Mouse (Mus musculus): ENCODE data around the gene Zc3hav1.
"Not testable (repeated sequence)": the region's sequence is repeated elsewhere in the genome, so short reads cannot be mapped to it uniquely, and the experiment has no call there.

Zc3hav1 gene

DNA sequence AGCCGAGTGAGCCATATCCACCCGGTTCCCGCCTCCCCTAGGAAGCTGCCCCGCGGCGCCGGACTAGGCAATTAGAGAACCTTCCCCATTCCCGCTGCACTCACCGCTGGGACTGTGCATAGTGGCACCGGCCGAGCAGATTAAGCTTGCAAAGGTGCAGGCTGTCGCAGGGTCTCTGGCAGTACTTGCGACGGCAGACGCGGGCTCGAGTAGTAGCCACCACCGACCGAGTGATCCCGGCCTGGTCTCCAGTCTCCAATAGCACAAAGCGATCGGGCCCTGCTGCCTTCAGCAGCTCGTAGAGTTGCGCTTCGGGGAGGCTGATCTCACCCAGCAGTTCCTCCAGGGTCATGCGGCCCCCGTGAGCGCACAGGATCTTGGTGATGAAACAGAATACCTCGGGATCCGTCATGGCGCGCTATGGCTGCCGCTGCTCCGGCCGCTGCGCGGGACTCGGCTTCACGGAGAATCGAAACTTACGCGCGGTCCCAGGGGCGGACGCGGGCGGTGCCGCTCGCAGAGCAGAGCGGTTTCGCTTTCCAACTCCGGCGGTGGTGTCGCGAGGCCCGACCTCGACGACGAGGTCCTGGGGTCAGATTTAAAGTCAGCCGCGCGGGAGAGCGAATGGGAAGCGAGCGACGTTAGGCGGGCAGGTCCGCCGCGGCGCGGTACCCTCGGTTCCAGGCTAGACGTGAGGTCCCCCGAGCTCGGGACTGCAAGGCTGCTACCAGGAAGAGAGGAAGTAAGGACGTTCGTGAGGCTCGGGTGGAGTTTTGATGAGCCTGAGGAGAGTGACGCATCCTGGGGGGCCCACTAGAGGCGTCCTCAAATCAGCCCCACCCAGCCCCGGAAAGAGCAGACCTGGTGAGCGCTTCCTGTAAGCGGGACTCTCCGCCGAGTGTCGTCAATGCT lies at the start of gene Zc3hav1:
Gene Zc3hav1, minus strand, starts transcription at position 793 of the 912 bp plus-strand sequence.
- peak; percentile 89 to 91 for DNase-seq (ENCODE audit: low spot score in 2 of 2)

DNA sequence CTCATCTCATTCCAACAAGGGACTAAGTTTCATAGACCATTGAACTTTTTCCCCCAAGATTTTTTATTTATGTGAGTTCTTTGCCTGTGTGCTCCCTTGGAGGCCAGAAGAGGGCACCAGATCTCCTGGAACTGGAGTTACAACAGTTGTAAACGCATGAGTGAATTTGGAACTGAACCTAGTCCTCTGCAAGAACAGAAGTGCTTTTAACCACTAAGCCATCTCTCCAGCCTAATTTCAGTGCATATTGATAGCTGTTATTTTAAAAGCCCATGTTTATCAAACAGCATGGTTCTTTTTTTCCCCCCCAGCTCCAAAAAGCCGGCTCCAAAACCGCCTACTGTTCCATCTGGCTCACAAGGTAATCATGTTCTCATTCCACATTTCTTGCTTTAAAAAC lies 35.3 kb upstream of the Zc3hav1 start:
- peak in 1 of 2 experiments; percentile 52 for DNase-seq (ENCODE audit: low spot score in 2 of 2)

DNA sequence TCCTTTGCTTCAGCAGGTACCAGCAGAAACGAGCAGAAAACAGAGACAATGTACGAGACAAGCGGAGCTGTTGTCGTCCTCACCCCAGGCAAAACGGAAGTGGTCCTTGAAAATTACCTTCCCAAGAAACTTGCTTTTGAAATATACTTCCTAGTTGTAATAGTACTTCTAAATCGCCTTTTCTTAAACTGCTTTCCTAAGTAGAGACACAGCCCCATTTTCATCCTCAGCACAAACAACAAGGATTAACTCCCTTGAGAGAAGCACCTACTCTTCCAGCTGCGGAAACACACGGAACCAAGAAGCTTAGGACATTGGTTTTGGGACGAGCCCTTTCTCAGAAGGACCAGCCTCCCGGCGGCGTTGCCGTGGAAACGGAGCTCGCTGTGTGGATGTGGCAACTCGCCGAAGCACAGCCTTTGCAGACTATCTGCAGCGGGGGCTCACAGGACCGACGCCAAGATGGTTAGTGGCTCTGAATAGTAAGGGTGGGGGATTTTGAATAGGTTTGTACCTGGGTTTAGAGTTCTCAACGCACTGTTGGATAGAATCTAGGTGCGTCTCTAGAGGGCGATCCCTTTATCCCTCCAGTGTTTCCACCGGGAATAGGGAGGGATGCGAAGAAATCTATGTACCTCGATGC lies 26.8 kb upstream of the Zc3hav1 start, which contains the start of gene Ttc26:
Gene Ttc26, plus strand, starts transcription at position 341 of the 643 bp plus-strand sequence.
- DNase-seq (ENCODE audit: low spot score in 2 of 2) = peak; percentile 83 to 89

DNA sequence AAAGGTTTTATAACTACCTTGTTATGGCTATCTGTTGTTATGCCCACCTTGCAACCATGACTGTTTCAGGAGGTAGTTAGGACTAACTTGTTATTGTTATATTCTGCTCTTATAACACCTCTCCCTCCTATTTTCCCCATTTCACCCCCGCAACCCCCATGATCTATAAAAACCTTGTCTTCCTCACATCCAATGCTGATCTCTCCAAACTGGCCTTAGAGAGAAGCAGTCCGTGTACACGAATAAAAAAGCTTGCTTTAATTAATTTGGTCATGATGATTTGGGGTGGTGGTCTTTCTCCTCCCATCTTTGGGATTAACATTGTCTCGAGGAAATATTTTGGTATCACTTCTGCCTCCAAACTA lies 26.3 kb upstream of the Zc3hav1 start:
- DNase-seq (ENCODE audit: low spot score in 2 of 2) = no peak

DNA sequence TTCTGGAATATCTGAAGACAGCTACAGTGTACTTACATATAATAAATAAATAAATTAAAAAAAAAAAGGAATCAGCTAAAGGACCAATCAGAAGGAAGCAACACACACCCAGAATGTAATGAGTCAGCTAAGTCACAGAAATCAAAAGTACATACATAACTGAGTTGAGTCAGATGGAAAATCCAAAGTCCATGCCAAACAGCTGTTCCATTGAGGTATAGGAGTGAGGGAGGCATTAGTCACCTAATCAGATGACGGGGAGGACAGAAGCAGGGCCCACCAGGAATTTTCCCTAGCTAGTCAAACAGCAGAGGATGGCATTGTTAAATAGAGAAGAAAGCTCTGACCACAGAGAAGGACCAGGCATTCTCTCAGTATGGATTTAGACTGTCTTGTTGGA lies 19.9 kb upstream of the Zc3hav1 start:
- no peak for DNase-seq (ENCODE audit: low spot score in 2 of 2)

DNA sequence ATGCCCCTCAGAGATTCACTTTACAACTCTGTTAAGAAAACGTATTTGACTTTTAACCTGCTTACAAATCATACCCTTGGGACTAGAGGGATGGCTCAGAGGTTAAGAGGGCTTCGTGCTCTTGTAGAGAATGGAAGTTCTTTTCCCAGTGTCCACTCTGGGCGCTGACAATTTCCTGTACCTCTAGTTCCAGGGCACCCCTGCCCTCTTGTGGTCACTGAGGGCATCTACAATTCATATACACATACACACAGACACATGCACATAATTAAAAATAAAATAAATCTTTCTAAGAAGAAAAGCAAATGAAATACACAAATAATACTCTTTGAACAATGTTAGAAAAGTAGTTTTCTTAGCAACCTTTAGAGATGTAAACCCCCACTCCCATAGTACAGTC lies 15.5 kb upstream of the Zc3hav1 start:
- DNase-seq (ENCODE audit: low spot score in 2 of 2) = no peak

DNA sequence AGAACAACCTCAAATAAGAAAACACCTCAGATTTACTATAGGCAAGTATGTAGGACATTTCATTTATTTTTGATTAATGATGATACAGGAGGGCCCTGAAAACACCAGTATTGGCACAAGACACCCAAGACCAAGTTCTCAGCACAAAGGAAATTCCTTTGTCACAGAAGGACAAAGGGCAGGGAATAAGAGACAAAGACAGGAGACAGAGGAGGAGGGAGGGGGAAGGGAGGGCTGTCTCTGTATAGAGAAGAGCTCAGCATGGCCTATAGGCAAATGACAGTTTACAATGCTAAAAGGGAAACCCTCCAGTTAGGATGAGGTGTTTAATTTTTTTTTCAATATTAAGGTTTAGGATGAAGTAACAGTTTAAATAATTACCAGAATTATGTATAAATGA lies 9.7 kb upstream of the Zc3hav1 start:
- DNase-seq (ENCODE audit: low spot score in 2 of 2) = no peak

DNA sequence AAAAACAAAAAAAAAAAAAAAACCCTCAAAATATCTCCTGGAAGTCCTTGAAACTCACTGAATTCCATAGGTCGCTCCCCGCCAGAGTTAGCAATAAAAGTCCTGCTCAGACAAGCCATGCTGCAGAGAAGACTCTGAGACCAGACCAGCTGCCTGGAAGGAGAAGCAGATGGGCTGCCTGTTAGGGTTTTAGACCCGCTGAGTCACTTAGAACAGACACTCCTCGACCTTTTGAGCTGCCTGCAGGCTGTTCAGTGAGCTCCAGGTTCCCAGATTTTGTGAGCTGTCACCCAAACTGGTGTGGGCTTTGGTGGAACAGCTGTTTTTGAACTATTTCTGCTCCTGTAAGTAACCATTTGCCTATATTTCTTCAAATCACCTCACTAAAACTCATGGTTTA lies 9.0 kb upstream of the Zc3hav1 start:
- no peak for DNase-seq (ENCODE audit: low spot score in 2 of 2)

DNA sequence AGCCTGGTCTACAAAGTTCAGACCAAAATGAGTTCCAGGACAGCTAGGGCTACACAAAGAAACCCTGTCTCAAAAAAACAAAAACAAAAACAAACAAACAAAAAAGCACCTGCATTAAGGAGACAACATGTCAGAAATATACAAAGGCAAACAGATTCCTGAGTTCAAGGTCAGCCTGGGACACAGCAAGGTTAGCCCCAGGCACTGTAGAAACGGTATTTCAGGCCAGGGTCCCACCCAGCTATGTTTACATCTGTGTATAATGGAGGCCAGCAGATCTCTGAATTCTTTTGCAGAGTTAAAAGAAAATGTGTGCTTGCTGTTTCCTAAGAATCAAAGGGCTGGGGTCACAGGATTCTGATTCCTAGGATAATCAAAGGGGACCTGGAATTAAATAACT lies 7.5 kb upstream of the Zc3hav1 start:
- DNase-seq (ENCODE audit: low spot score in 2 of 2) = no peak

DNA sequence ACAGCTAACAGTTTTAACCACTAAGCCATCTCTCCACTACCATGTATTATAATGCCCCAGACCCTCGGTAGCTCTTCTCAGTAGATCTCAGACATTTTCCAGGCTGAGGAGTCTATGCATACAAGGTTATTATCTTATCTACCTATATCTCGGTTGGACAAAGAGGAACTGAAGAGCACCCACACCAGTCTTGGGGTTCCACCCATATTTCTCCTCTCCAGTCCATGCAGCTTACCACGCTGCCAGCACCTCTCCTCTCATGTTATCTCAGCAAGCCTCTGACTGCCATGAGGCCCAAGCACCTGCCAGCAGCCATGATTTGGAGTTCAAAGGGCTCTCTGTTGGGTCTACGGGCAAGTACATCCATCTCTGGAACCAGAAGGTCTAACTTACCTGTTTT lies 6.7 kb upstream of the Zc3hav1 start:
- DNase-seq (ENCODE audit: low spot score in 2 of 2) = no peak

DNA sequence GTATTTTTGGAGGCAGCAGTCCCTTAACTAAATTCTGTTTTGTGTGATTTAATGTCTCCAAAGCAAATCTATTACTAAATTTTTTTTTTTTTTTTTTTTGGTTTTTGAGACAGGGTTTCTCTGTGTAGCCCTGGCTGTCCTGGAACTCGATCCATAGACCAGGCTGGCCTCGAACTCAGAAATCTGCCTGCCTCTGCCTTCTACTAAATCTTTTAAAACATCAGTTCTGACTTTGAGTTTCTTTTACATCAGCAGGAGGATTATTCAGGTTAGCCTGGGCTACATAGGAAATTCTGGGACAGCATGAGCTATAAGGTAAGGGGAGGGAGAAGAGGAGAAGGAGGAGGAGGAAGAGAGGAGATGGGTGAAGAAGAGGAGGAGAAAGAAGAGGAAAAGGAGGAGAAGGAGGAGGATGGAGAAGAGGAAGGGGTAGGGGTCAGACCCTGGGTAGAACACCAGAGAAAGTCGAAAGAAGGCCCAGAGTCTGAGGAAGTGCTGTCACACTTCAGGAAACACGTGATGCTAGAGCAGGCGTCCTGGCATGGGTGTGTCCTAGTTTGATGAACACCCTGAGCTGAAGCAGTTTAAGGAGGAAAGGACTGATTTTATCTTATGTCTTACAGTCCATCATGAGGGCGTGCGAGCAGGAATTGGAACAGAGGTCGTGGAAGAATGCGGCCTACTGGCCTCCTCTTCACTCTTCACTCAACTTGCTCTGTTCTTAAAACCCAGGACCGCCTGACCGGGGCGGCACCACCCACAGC lies 5.5 kb upstream of the Zc3hav1 start:
- peak in 1 of 2 experiments; percentile 56 for DNase-seq (ENCODE audit: low spot score in 2 of 2)

DNA sequence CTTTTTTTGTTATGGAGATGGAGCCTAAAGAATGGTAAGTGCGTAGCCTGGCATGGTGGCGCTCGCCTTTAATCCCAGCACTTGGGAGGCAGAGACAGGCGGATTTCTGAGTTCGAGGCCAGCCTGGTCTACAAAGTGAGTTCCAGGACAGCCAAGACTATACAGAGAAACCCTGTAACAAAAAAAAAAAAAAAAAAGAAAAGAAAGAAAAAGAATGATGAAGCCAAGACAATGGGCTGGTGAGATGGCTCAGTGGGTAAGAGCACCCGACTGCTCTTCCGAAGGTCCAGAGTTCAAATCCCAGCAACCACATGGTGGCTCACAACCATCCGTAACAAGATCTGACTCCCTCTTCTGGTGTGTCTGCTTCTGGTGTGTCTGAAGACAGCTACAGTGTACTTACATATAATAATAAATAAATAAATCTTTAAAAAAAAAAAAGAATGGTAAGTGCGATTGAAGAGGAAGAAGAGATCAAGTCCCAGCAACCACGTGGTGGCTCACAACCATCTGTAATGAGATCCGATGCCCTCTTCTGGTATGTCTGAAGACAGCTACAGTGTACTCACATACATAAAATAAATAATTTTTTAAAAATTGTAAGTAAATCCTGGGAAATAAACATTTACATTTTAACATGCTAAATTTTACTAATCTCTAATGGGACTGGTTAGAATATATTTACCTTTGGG lies 4.8 kb upstream of the Zc3hav1 start:
- DNase-seq (ENCODE audit: low spot score in 2 of 2) = not testable (repeated sequence)

DNA sequence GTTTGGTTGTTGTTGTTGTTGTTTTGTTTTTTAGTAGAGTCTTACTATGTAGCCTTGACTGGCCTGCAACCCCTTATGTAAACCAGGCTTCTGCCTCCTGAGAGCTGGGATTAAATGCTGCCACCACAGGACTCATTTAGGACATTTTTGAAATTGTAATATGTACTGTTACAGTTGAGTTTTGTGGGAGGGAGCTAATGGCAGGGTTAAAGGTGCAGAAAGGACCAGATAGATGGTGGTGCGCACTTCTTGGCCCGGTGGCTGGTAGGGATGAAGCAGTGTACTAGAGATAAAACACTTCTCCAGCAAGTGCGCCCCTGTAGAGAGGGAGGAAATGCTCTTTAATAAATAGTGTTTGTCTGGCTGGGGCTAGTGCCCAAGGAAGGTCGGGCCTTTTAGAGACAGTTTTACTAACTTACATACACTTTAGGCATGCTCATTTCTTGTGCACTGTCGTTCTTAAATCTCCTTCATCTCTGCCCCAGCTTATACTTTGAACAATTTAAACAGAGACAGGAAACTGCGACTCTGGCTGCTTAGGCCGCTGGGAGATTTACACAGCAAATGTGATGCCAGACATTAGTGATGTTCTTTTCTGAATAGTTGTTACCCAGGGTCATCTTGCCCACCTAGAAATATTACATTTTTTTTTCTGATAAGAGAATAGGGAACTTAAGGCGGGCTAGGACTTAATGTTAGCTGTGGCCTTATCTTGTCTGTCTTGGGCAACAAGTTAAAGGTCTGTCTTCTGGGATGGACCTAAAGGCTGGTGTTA lies 4.0 kb upstream of the Zc3hav1 start:
- DNase-seq (ENCODE audit: low spot score in 2 of 2) = no peak

DNA sequence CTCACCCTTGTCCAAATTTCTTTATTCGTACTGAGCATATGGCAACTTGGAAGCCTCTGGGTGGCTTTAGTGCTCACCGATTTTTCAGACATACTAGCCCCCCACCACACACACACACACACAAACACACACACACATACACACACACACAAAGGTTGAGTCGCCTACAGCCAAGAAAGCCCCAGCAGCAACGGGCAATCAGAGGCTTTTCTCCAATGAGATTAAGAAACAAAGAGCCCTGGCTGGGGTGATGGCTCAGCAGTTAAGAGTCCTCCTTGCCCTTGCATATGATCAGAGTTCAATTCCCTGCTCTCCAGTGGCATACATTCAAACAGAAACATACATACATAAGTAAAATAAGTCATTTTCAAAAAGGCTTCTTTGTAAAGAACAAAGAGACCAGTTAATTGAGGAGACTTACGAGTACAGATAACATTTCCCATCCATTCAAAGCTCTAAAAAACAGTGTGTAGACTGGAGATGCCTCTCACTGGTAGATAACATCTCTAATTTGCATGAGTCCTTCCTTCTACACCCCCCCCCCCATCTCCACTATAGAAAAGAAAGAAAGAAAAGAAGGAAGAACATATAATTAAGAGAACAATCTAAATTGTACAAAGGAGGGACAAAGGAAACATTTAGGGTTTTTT lies 3.3 kb upstream of the Zc3hav1 start:
- no peak for DNase-seq (ENCODE audit: low spot score in 2 of 2)

DNA sequence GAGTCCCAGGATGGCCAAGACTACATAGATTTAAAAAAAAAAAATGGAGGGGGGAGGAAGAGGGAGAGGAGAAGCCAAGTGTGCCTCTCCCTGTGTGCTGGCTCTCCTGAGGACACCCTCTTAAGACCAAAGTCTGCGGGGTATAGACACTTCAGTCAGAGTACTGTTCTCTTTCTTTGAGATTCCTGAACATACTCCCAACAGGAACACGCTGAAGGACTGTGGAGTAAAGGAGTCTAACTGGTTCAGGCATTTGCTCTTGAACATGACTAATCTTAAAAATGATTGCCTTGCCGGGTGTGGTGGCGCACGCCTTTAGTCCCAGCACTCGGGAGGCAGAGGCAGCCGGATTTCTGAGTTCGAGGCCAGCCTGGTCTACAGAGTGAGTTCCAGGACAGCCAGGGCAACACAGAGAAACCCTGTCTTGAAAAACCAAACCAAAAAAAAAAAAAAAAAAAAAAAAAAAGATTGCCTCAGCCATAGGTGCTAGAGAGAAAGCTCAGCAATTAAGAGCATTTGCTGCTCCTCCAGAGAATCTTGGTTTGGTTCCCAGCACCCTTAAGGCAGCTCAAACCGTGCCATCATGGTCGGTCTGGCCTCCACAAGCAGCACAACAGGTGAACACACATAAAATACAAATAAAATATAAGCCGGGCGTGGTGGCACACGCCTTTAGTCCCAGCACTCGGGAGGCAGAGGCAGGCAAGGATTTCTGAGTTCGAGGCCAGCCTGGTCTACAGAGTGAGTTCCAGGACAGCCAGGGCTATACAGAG lies 2.4 kb upstream of the Zc3hav1 start:
- not testable (repeated sequence) for DNase-seq (ENCODE audit: low spot score in 2 of 2)

DNA sequence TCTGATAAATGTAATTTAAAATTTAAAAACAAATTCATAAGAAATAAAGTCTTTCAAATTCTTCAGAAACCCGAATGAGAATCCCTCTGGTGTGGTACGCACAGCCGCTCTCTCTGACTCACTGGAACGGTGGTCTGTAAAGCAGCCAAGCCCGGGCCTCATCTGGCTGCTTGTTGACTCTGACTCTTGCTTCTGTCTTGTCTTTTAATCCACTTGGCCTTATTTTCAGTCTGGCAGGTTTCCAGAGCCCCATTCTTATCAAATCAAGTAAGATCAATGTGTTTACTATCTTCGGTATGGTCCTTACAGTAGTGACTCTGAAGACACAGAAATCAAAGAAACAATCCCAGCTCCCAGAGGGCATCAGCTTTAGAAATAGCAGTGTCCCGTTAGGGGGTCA lies 1.5 kb upstream of the Zc3hav1 start:
- DNase-seq (ENCODE audit: low spot score in 2 of 2) = no peak

DNA sequence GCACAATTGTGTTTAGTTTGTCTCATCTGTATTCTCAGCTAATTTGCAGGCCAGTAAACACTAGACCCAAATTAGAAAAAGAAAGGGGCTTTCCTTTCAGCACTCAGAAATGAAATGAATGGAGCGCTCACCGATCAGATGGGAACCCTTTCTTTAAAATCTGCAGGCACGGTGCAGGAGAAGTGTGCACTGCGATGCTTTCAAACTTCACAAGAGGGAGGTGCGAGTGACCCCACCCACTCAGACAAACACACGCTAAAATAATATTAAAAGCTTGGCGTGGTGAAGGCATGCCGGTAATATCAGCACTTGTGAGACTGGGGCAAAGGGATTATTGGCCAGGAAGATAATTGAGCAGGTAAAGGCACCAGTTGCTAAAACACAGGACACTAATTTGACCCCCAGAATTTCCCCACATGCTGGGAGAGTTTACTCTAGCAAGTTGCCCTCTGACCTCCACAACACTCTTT lies 986 bp upstream of the Zc3hav1 start:
- DNase-seq (ENCODE audit: low spot score in 2 of 2) = no peak

DNA sequence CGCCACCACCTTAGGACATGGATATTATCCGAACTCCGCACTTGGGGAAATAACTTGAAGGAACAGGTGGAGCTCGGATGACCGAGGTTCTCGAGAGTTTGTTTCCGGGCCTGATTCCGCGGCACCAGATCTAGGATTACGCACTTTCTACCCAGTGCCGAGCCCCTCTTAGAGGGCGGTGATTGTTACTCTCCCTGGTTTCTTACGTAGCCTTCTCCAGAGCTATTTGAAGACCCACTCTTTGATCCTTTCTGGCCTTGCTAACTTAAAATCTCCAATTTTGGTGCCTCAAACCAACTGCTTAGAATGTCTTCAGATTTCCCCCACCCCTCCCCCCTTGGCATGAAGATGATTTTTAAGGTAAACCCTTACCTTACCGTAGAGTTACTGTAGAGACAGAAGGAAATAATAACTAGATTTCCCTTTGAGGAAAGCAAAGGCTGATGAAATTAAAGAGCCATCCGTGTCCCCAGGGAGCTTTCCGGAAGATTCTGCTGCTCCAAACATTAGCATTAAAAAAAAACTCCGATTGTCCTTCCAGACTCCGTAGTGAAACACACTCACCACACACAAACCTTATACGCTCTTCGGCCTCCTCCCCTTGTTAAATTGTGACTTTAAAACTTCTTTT lies 435 bp upstream of the Zc3hav1 start:
- DNase-seq (ENCODE audit: low spot score in 2 of 2) = no peak

DNA sequence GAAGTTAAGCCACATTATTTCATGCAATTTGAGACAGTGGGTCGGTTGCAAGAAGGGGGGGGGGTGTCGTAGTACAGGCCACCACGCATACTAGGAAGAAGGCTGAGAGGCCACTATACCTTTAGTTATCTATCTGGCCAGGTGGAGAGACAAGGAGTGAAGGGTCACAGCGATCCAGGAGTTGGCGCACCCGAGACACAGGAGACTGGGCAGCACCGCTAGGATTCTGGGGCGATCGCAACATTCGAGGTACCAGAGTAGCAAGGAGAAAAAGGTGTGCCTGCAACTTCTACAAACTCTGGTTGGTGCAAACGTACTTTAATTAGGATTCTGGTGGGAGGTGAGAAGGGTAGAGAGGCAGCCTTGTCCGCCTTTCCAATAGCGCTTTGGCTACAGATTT lies 1.2 kb downstream of the Zc3hav1 start:
- peak in 1 of 2 experiments; percentile 39 for DNase-seq (ENCODE audit: low spot score in 2 of 2)

Data from spleen, postnatal 10 days (tissue).